Mouse (Mus musculus) left cerebral cortex, adult 2 months (tissue): Measurements from ENCODE around the gene Slc9a4. TPM values are rescaled to one million over a fixed set of nuclear protein-coding genes. Genes with fewer than 3 reads are reported as not detected.
A peak's percentile ranks its signal among the peaks of the same experiment; 100 is the strongest.

Experiments used
- DNase-seq, 2 experiments: peaks; one replicate each; pipeline ENCODE4 v3.0.0; 2021 to 2022; ENCODE audit warnings: low spot score in 2 of 2, mixed read lengths in 1 of 2; ENCODE audit errors: extremely low spot score in 1 of 2
- H3K27ac ChIP-seq: fragments of 200-600 bp; 2 replicates; pipeline ENCODE4 v1.8.1; 2022
- H3K4me3 ChIP-seq: fragments of 200-600 bp; 2 replicates; pipeline ENCODE4 v1.8.1; 2022
- CTCF ChIP-seq: fragments of 200-600 bp; IDR thresholded peaks from 2 replicates; pipeline ENCODE4 v1.8.1; 2022; ENCODE audit warnings: antibody characterized with exemption, mild to moderate bottlenecking, moderate library complexity
- intact Hi-C: fragments of 180-260 bp; cut with DNase I; formaldehyde crosslinking; loops from one replicate; pipeline ENCODE4 v1.15.1; 2025
- total RNA-seq, 2 experiments: library from RNA; stranded (reverse); gene quantifications; 2 replicates each; pipeline ENCODE4 v1.2.3; 2021

The Slc9a4 gene
- total RNA-seq, 2 experiments from 2014 or later: 0.68 to 1.0 TPM

- intact Hi-C loops: no loop called here
- Histone ChIP-seq H3K4me3 (peak overlapping the region; percentile 33; the same call in 1 of the 2 replicates), H3K27ac (peak overlapping the region; percentile 33; the same call in 1 of the 2 replicates)
- DNase-seq: peak; percentile 19 to 37
- no peak for TF ChIP-seq CTCF
Observed at GRCm38 (mm10) chr1:40600394-40601327, 20.8 kb downstream of the Slc9a4 start.

- Histone ChIP-seq H3K27ac (no peak overlapping the region), H3K4me3 (no peak overlapping the region)
- no peak for TF ChIP-seq CTCF
- no peak for DNase-seq
- intact Hi-C loops: no loop called here
Observed at GRCm38 (mm10) chr1:40601461-40601860, 21.6 kb downstream of the Slc9a4 start.

GRCm38 (mm10) chr1:40613219-40613618 is 33.3 kb downstream of the Slc9a4 start:
- DNase-seq: no peak
- Histone ChIP-seq H3K4me3 (no peak overlapping the region), H3K27ac (no peak overlapping the region)
- no peak for TF ChIP-seq CTCF
- intact Hi-C loops: no loop called here

- no peak overlapping the region for H3K4me3 ChIP-seq
- DNase-seq: no peak
- peak; percentile 45 for TF ChIP-seq CTCF
- intact Hi-C loops: no loop called here
- H3K27ac ChIP-seq: no peak overlapping the region
Observed at GRCm38 (mm10) chr1:40619093-40619492, 39.2 kb downstream of the Slc9a4 start.

GRCm38 (mm10) chr1:40619871-40620270 is 40.0 kb downstream of the Slc9a4 start:
- TF ChIP-seq CTCF: no peak
- intact Hi-C loops: no loop called here
- DNase-seq: no peak
- Histone ChIP-seq H3K27ac (no peak overlapping the region), H3K4me3 (no peak overlapping the region)

GRCm38 (mm10) chr1:40624954-40625353 is 45.1 kb downstream of the Slc9a4 start:
- no peak for TF ChIP-seq CTCF
- Histone ChIP-seq H3K4me3 (no peak overlapping the region), H3K27ac (no peak overlapping the region)
- intact Hi-C loops: no loop called here
- DNase-seq: no peak

GRCm38 (mm10) chr1:40626954-40627353 is 47.1 kb downstream of the Slc9a4 start:
- H3K4me3 ChIP-seq: no peak overlapping the region
- no peak for DNase-seq
- no peak overlapping the region for H3K27ac ChIP-seq
- no peak for TF ChIP-seq CTCF
- intact Hi-C loops: no loop called here

GRCm38 (mm10) chr1:40628443-40628842 is 48.6 kb downstream of the Slc9a4 start:
- no peak for TF ChIP-seq CTCF
- H3K27ac ChIP-seq: no peak overlapping the region
- intact Hi-C loops: no loop called here
- no peak overlapping the region for H3K4me3 ChIP-seq
- no peak for DNase-seq

- intact Hi-C loops: no loop called here
- DNase-seq: no peak
- H3K27ac ChIP-seq: no peak overlapping the region
- no peak overlapping the region for H3K4me3 ChIP-seq
- TF ChIP-seq CTCF: no peak
Observed at GRCm38 (mm10) chr1:40632407-40633062, 52.7 kb downstream of the Slc9a4 start.

- DNase-seq: no peak
- intact Hi-C loops: no loop called here
- H3K4me3 ChIP-seq: no peak overlapping the region
- H3K27ac ChIP-seq: peak overlapping the region; percentile 34; the same call in 1 of the 2 replicates
- no peak for TF ChIP-seq CTCF
Observed at GRCm38 (mm10) chr1:40634608-40635007, 54.7 kb downstream of the Slc9a4 start.

GRCm38 (mm10) chr1:40648234-40648633 is 68.4 kb downstream of the Slc9a4 start:
- intact Hi-C loops: no loop called here
- no peak for DNase-seq
- H3K27ac ChIP-seq: no peak overlapping the region
- no peak for TF ChIP-seq CTCF
- H3K4me3 ChIP-seq: no peak overlapping the region

GRCm38 (mm10) chr1:40650803-40651497 is 71.1 kb downstream of the Slc9a4 start:
- Histone ChIP-seq H3K4me3 (no peak overlapping the region), H3K27ac (peak overlapping the region; percentile 32; the same call in 1 of the 2 replicates)
- TF ChIP-seq CTCF: no peak
- no peak for DNase-seq
- intact Hi-C loops: loop anchor here (10.0 kb wide), 1 partner anchor 536 kb away; no protein-coding TSS in a partner anchor
